Mouse (Mus musculus) heart, postnatal 36 days (tissue): ENCODE measurements around the gene AU040320. TPM values are rescaled to one million over a fixed set of nuclear protein-coding genes. Genes with fewer than 3 reads are reported as not detected.

Source experiments
- DNase-seq, 2 experiments: peaks; one replicate each; pipeline ENCODE4 v3.0.0; 2021 to 2022
- intact Hi-C: fragments of 180-260 bp; cut with DNase I; formaldehyde crosslinking; loops from one replicate; pipeline ENCODE4 v1.15.1; 2025
- total RNA-seq, 2 experiments: library from RNA; stranded (reverse); gene quantifications; 2 replicates each; pipeline ENCODE4 v1.2.3; 2021

Gene AU040320
- 10 to 100 TPM; 29.4 to 33.5 TPM for total RNA-seq

GRCm38 (mm10) chr4:126753268-126754230, at the start of gene AU040320, which contains the start of gene Ncdn:
Gene AU040320 (plus strand): TSS chr4:126753544.
Gene Ncdn (minus strand): TSS chr4:126753438.
- peak; percentile 92 to 98 for DNase-seq
- intact Hi-C loops = loop anchor here (2.0 to 5.0 kb wide), 2 partner anchors 77 to 274 kb away; partner anchors contain the start of gene Psmb2

- intact Hi-C loops = no loop called here
- no peak for DNase-seq
Observed at GRCm38 (mm10) chr4:126706630-126707438, 46.5 kb upstream of the AU040320 start.

- no peak for DNase-seq
- intact Hi-C loops = no loop called here
Observed at GRCm38 (mm10) chr4:126707439-126707826, 45.9 kb upstream of the AU040320 start.

- intact Hi-C loops = no loop called here
- DNase-seq = no peak
Observed at GRCm38 (mm10) chr4:126732111-126732510, 21.2 kb upstream of the AU040320 start.

- no peak for DNase-seq
- intact Hi-C loops = no loop called here
Observed at GRCm38 (mm10) chr4:126732531-126733380, 20.6 kb upstream of the AU040320 start.

- intact Hi-C loops = no loop called here
- no peak for DNase-seq
Observed at GRCm38 (mm10) chr4:126734001-126734603, 19.2 kb upstream of the AU040320 start.

GRCm38 (mm10) chr4:126734700-126735381, 18.5 kb upstream of the AU040320 start:
- no peak for DNase-seq
- intact Hi-C loops = no loop called here

- DNase-seq = no peak
- intact Hi-C loops = no loop called here
Observed at GRCm38 (mm10) chr4:126735382-126736000, 17.9 kb upstream of the AU040320 start.

- no peak for DNase-seq
- intact Hi-C loops = no loop called here
Observed at GRCm38 (mm10) chr4:126736001-126736414, 17.3 kb upstream of the AU040320 start, which contains the start of gene Tfap2e. Gene Tfap2e (minus strand): TSS chr4:126736240.

GRCm38 (mm10) chr4:126739966-126740676, 13.2 kb upstream of the AU040320 start:
- no peak for DNase-seq

GRCm38 (mm10) chr4:126741448-126741847, 11.9 kb upstream of the AU040320 start:
- intact Hi-C loops = loop anchor here (1.0 to 2.0 kb wide), 3 partner anchors 109 to 187 kb away; no protein-coding TSS in a partner anchor

More at GRCm38 (mm10) chr4:126739966-126740676, 13.2 kb upstream of the AU040320 start:
- intact Hi-C loops = loop anchor here (2.0 kb wide), 1 partner anchor 107 kb away; no protein-coding TSS in a partner anchor

GRCm38 (mm10) chr4:126742976-126743375, 10.4 kb upstream of the AU040320 start:
- DNase-seq = no peak
- intact Hi-C loops = no loop called here

More at GRCm38 (mm10) chr4:126741448-126741847, 11.9 kb upstream of the AU040320 start:
- peak; percentile 78 to 81 for DNase-seq

- intact Hi-C loops = loop anchor here (2.0 kb wide), 1 partner anchor 97 kb away; no protein-coding TSS in a partner anchor
- no peak for DNase-seq
Observed at GRCm38 (mm10) chr4:126743713-126744112, 9.6 kb upstream of the AU040320 start.

GRCm38 (mm10) chr4:126744831-126745230, 8.5 kb upstream of the AU040320 start:
- intact Hi-C loops = loop anchor here (2.0 kb wide), 1 partner anchor 96 kb away; no protein-coding TSS in a partner anchor
- no peak for DNase-seq

- DNase-seq = peak; percentile 49 to 68
- intact Hi-C loops = loop anchor here (2.0 kb wide), 1 partner anchor 95 kb away; no protein-coding TSS in a partner anchor
Observed at GRCm38 (mm10) chr4:126745506-126746193, 7.7 kb upstream of the AU040320 start.

GRCm38 (mm10) chr4:126746194-126746840, 7.0 kb upstream of the AU040320 start:
- intact Hi-C loops = no loop called here
- DNase-seq = no peak
